ENCODE assay signal across 8 mouse cellular contexts in the genomic region with DNA sequence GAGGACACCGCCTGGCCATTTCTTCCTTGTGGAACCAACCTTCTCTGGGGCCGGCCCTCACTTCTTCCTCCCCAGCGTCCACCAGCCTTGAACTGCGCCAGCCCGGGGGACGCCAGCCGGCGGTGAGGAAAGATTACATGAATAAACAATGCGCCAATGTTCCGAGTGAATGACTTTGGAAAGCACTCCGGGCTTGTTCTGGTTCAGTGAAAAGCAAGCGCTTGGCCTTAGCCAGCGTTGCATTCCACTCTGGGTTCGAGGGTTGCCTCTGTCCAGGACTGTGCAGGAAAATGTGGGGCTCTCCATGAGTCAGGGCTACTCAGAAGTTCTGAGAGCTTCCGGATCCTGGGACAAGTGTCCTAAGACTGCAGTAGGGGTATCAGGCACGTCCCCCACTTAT. TPM values are rescaled to one million over a fixed set of nuclear protein-coding genes. Genes with fewer than 3 reads are reported as not detected.
DNase-seq lines count a peak whose midpoint lies in the region; ATAC-seq and TF ChIP-seq lines count a peak whose summit lies in the region.

No protein-coding gene starts in this region.

- no peaks in the 10 kb centered on the region for H3K4me1 ChIP-seq in forebrain, postnatal 0 days (ENCODE audit: insufficient read depth)
- H3K4me1 ChIP-seq in midbrain, embryonic 14.5 days (ENCODE audit: control insufficient read depth, insufficient read depth, low read length), result 0 out of 2 replicates have a peak, but pooled peaks cover under 1% of the 10 kb centered on the region

- H3K9me3 ChIP-seq in forebrain, postnatal 0 days (ENCODE audit: low read length), result no peaks in the 10 kb centered on the region
- no peaks in the 10 kb centered on the region for H3K9me3 ChIP-seq in midbrain, embryonic 14.5 days (ENCODE audit: control insufficient read depth, low read length)

- peak; percentile 52 for DNase-seq in right cerebral cortex, adult 18-20 months
- DNase-seq in right cerebral cortex, postnatal 25 days, result no peak
- DNase-seq in forebrain, postnatal 0 days, result no peak
- peak; percentile 61 to 72 for DNase-seq in kidney, postnatal 4 days
- DNase-seq in midbrain, embryonic 14.5 days, result peak; percentile 40
- DNase-seq in thymus, postnatal 4 days, result no peak
- DNase-seq in heart, adult 11 months, result no peak

- H3K36me3 ChIP-seq in forebrain, postnatal 0 days (ENCODE audit: insufficient read depth), result no peaks in the 10 kb centered on the region
- no peaks in the 10 kb centered on the region for H3K36me3 ChIP-seq in midbrain, embryonic 14.5 days (ENCODE audit: control insufficient read depth, insufficient read depth, low read length)

- 33% methylated on average over 16 of the region's 16 CpGs for WGBS in forebrain, postnatal 0 days
- 33% methylated on average over 16 of the region's 16 CpGs for WGBS in midbrain, embryonic 14.5 days

- H3K9ac ChIP-seq in forebrain, postnatal 0 days, result no peak overlapping the region
- no peak overlapping the region for H3K9ac ChIP-seq in midbrain, embryonic 14.5 days (replicated peaks; ENCODE audit: low read length)

- H3K27ac ChIP-seq in forebrain, postnatal 0 days (ENCODE audit: low read depth, low read length), result no peak overlapping the region
- H3K27ac ChIP-seq in midbrain, embryonic 14.5 days (replicated peaks; ENCODE audit: low read depth, low read length), result no peak overlapping the region

- no peak overlapping the region for H3K4me2 ChIP-seq in forebrain, postnatal 0 days (ENCODE audit: low read depth)
- H3K4me2 ChIP-seq in midbrain, embryonic 14.5 days (ENCODE audit: low read length), result no peak overlapping the region

- no peaks in the 10 kb centered on the region for H3K27me3 ChIP-seq in forebrain, postnatal 0 days (ENCODE audit: insufficient read depth, low read length)
- H3K27me3 ChIP-seq in midbrain, embryonic 14.5 days (ENCODE audit: control insufficient read depth, insufficient read depth, low read length), result no peaks in the 10 kb centered on the region

- TF ChIP-seq CTCF in forebrain, postnatal 0 days (IDR thresholded peaks at IDR 0.05; ENCODE audit: low read depth), result no peak

- peak; percentile 49 for ATAC-seq in forebrain, postnatal 0 days
- no peak; the same call in 1 of the 2 replicates for ATAC-seq in midbrain, embryonic 14.5 days (ENCODE audit: low FRiP score, low TSS enrichment)
- ATAC-seq in megakaryocyte progenitor cell, adult 5-6 weeks (replicated peaks; ENCODE audit: poor library complexity), result no peak

- no peak overlapping the region for H3K4me3 ChIP-seq in forebrain, postnatal 0 days (ENCODE audit: low read depth, low read length)
- H3K4me3 ChIP-seq in midbrain, embryonic 14.5 days (replicated peaks; ENCODE audit: low read depth, low read length), result no peak overlapping the region

RNA-seq across cellular contexts. Expression of gene Clmn, which starts 31.8 kb away (rescaled TPM):
- 1.8 and 2.0 TPM in 2 replicates for total RNA-seq in forebrain, postnatal 0 days (2014; rRNA removed)
- 1.2 and 1.8 TPM in 2 replicates for polyA plus RNA-seq in forebrain, postnatal 0 days (2015; fragmentation: Nextera tagmentation; extraction: Ambion mirVana)
- polyA plus RNA-seq in midbrain, embryonic 14.5 days (2014; fragmentation: Nextera tagmentation; extraction: Ambion mirVana), result 0.81 and 0.99 TPM in 2 replicates
- total RNA-seq in megakaryocyte progenitor cell, adult 5-6 weeks (2015), result 0.10 TPM in 1 of 2 replicates, not detected in the other
- total RNA-seq in megakaryocyte progenitor cell, adult 5-6 weeks (2017), result not detected in 2 replicates

Comparison
In these comparisons a context has a peak if more than half of its experiments do, and no peak if none do; other contexts are left out.
1. DNase-seq: peak in right cerebral cortex, adult 18-20 months (single experiment), kidney, postnatal 4 days (2 of 2) and midbrain, embryonic 14.5 days (single experiment); none in right cerebral cortex, postnatal 25 days (single experiment), forebrain, postnatal 0 days (single experiment), thymus, postnatal 4 days (single experiment) and heart, adult 11 months (single experiment).